Mouse (Mus musculus): Measurements from ENCODE around the gene Adam15. TPM values are rescaled to one million over a fixed set of nuclear protein-coding genes. Genes with fewer than 3 reads are reported as not detected.

Gene Adam15
- total RNA-seq, 2 experiments from 2014 or later: 52.7 to 68.7 TPM

GRCm38 (mm10) chr3:89359630-89360029 lies 9.8 kb upstream of the Adam15 start:
- intact Hi-C loops (cut with DNase I): no loop called here
- no peak for DNase-seq (ENCODE audit: low spot score)

GRCm38 (mm10) chr3:89356029-89356428 lies 6.2 kb upstream of the Adam15 start:
- DNase-seq (ENCODE audit: low spot score): no peak
- intact Hi-C loops (cut with DNase I): no loop called here

- no peak for DNase-seq (ENCODE audit: low spot score)
- intact Hi-C loops (cut with DNase I): no loop called here
Measured at GRCm38 (mm10) chr3:89355512-89355902, 5.7 kb upstream of the Adam15 start.

GRCm38 (mm10) chr3:89354816-89355511 lies 5.2 kb upstream of the Adam15 start:
- DNase-seq (ENCODE audit: low spot score): peak; percentile 74
- intact Hi-C loops (cut with DNase I): loop anchor here (1.0 kb wide), 2 partner anchors 15 to 39 kb away; no protein-coding TSS in a partner anchor

GRCm38 (mm10) chr3:89351271-89351670 lies 1.5 kb upstream of the Adam15 start:
- intact Hi-C loops (cut with DNase I): no loop called here
- no peak for DNase-seq (ENCODE audit: low spot score)

GRCm38 (mm10) chr3:89348911-89349868 lies 606 bp downstream of the Adam15 start:
- DNase-seq (ENCODE audit: low spot score): peak; percentile 78
- intact Hi-C loops (cut with DNase I): loop anchor here (10.0 kb wide), 1 partner anchor 506 kb away; no protein-coding TSS in a partner anchor

- intact Hi-C loops (cut with DNase I): loop anchor here (10.0 kb wide), 1 partner anchor 507 kb away; no protein-coding TSS in a partner anchor
- DNase-seq (ENCODE audit: low spot score): peak; percentile 56
Measured at GRCm38 (mm10) chr3:89347916-89348315, 1.9 kb downstream of the Adam15 start.

- no peak for DNase-seq (ENCODE audit: low spot score)
- intact Hi-C loops (cut with DNase I): loop anchor here (10.0 kb wide), 1 partner anchor 508 kb away; no protein-coding TSS in a partner anchor
Measured at GRCm38 (mm10) chr3:89346815-89347540, 2.8 kb downstream of the Adam15 start.

- DNase-seq (ENCODE audit: low spot score): no peak
- intact Hi-C loops (cut with DNase I): loop anchor here (5.0 to 10.0 kb wide), 2 partner anchors 139 to 512 kb away; no protein-coding TSS in a partner anchor
Measured at GRCm38 (mm10) chr3:89343279-89343678, 6.5 kb downstream of the Adam15 start.

- no peak for DNase-seq (ENCODE audit: low spot score)
- intact Hi-C loops (cut with DNase I): loop anchor here (5.0 to 10.0 kb wide), 2 partner anchors 141 to 513 kb away; no protein-coding TSS in a partner anchor
Measured at GRCm38 (mm10) chr3:89341794-89342193, 8.0 kb downstream of the Adam15 start.

GRCm38 (mm10) chr3:89340465-89340864 lies 9.3 kb downstream of the Adam15 start:
- no peak for DNase-seq (ENCODE audit: low spot score)
- intact Hi-C loops (cut with DNase I): loop anchor here (1.0 to 10.0 kb wide), 3 partner anchors 14 to 514 kb away; no protein-coding TSS in a partner anchor

GRCm38 (mm10) chr3:89339416-89339815 lies 10.4 kb downstream of the Adam15 start:
- no peak for DNase-seq (ENCODE audit: low spot score)

GRCm38 (mm10) chr3:89337721-89338578 lies 11.8 kb downstream of the Adam15 start, which contains the start of gene Efna4:
Gene Efna4 (minus strand): TSS chr3:89338028.
- intact Hi-C loops (cut with DNase I): loop anchor here (10.0 kb wide), 1 partner anchor 347 kb away; no protein-coding TSS in a partner anchor
- no peak for DNase-seq (ENCODE audit: low spot score)

More at GRCm38 (mm10) chr3:89339416-89339815, 10.4 kb downstream of the Adam15 start:
- intact Hi-C loops (cut with DNase I): loop anchor here (10.0 kb wide), 1 partner anchor 345 kb away; no protein-coding TSS in a partner anchor

- intact Hi-C loops (cut with DNase I): loop anchor here (10.0 kb wide), 1 partner anchor 348 kb away; no protein-coding TSS in a partner anchor
- no peak for DNase-seq (ENCODE audit: low spot score)
Measured at GRCm38 (mm10) chr3:89337062-89337720, 12.6 kb downstream of the Adam15 start.

- intact Hi-C loops (cut with DNase I): loop anchor here (10.0 kb wide), 1 partner anchor 348 kb away; no protein-coding TSS in a partner anchor
- no peak for DNase-seq (ENCODE audit: low spot score)
Measured at GRCm38 (mm10) chr3:89336529-89336928, 13.3 kb downstream of the Adam15 start.

- DNase-seq (ENCODE audit: low spot score): no peak
- intact Hi-C loops (cut with DNase I): loop anchor here (10.0 kb wide), 1 partner anchor 352 kb away; no protein-coding TSS in a partner anchor
Measured at GRCm38 (mm10) chr3:89333053-89333452, 16.7 kb downstream of the Adam15 start.

GRCm38 (mm10) chr3:89332476-89332875 lies 17.3 kb downstream of the Adam15 start:
- DNase-seq (ENCODE audit: low spot score): no peak
- intact Hi-C loops (cut with DNase I): loop anchor here (10.0 kb wide), 1 partner anchor 352 kb away; no protein-coding TSS in a partner anchor

- DNase-seq (ENCODE audit: low spot score): no peak
- intact Hi-C loops (cut with DNase I): loop anchor here (10.0 kb wide), 1 partner anchor 353 kb away; no protein-coding TSS in a partner anchor
Measured at GRCm38 (mm10) chr3:89332013-89332412, 17.8 kb downstream of the Adam15 start.
